Mouse (Mus musculus): ENCODE measurements around the gene Prdm4.

DNA sequence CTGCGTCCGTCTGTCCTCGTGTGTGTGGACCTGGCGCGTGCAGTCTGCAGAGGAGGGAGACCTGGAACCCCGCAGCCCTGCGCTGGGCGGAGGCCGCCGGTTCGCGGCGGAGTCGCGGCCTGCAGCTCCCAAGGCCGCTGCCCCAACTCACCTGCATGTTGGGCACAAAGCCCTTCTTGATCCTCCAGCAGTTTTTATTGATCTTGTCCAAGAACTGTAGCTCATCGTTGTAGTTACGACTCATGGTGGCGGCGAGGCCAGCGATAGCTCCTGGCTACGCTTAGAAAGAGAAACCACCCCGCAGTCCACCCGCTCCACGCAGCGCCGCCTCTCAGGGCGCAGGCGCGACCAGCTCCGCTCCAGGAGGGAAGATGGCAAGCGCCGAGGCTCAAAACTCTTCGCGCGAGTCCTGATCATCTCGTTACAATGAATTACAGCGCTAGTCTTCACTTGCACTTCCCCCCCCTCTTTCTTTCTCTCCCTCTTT lies 40.6 kb upstream of the Prdm4 start, which contains the start of gene Rtcb:
- TF ChIP-seq POLR2A (IDR thresholded peaks at IDR 0.05; ENCODE audit: control insufficient read depth, low read depth, low read length) (peak; percentile 87), CTCF (IDR thresholded peaks at IDR 0.05; ENCODE audit: control insufficient read depth, insufficient read depth, insufficient replicate concordance, low read depth, low read length) (no peak)
